Mouse (Mus musculus): ENCODE measurements at regions not wholly inside any gene's neighbourhood (a gene's known extent, or its start where the extent isn't known, plus 50 kb on each side); places are given as distances from the start of the nearest gene placed in this dataset.

DNA sequence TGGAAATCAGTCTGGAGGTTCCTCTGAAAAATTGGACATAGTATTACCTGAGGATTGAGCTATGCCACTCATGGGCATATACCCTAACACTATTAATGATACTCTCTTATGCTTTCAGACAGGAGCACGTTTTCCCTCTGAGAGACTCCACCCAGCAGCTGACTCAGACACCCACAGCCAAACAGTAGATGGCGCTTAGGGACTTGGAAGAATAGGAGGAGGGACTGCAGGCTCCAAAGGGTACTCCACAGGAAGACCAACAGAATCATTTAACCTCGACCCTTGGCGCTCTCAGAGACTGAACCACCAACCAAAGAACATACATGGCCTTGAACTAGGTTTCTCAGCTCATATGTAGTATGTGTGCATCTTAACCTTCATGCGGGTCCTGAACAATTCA lies 216.0 kb upstream of the Fut9 start:
- DNase-seq (ENCODE audit: low spot score) = peak; percentile 12

DNA sequence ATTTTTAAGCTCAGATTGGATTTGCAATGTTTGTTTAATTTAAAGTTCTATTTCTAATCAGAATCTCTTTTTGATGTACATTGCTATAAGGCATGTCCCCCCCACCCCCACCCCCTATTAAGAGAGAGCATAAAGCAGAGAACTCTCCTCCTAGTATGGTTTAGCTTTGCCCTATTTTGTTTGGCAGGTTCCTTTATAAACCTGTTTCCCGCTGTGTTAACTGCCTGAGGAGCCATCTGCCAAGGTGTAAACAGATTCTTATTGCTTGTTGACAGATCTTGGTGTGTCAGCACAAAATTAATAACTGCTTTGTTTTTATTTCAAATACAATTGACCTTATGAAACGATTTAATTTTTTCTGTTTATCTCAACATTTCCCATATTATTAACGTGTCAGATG lies 200.3 kb upstream of the Fut9 start:
- DNase-seq (ENCODE audit: low spot score) = no peak

DNA sequence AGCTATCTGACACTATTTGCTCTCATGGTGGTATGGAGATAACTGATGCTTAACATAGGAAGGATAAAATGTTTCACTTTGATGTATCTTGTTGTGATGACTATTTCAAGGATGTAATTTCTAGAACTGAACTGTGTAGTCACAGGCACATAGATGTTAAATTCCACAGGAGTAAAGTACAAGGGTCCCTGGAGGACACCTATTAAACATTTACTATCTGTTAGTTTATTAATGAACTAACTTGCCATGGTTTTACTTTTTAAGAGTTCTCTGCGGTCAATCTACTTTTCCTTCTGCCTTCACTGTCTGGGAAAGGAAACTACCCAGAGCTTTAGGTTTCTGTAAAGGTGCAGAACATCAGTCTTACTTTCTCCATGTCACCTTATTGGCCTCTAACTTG lies 198.5 kb upstream of the Fut9 start:
- DNase-seq (ENCODE audit: low spot score) = no peak

DNA sequence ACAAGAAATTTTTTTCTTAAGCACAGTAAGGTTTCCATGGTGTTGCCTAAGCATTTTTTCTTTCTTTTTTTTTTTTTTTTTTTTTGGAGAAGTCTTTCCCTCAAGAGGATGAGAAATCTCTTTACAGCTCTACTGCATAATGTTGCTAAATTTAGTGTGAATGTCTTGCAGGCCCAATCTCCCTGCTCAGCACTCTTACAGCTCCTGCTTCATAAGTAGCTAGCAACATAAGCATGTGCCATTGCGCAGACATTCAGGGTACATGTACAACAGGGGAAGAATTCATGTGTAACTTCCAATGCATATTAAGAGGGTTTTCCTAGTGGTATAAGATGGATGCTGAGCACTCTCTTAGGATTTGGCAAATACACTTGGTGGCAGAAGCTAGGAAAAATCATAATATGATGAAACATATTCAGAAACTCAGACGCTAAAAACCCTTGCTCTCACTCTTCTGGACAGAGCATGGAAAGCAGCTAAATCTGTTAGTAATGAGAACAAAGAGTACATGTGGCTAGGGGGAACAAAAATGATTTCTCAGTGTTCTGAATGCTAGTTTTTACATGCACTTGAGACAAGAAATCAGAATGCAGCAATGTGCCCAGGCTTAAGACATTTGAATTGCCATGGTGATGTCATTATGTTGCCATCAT lies 155.8 kb upstream of the Fut9 start:
- DNase-seq (ENCODE audit: low spot score) = no peak

DNA sequence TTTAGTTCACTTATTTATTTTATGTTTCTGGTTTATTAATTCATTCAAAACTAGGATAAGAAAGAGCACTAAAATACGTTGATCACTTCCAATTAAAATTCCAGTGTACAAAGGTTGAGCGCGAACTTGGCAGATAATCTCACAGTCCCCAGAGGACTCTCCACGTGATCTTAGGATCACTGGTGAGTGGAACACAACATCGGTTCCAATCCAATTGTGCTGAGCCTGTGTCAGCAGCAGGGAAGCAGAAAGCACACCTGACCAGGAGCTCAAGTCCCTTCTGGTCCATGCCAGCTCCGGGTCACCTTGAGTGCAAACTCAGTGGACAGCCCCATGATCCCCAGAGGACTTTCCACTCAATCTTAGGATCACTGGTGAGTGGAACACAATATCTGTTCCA lies 132.5 kb upstream of the Fut9 start:
- no peak for DNase-seq (ENCODE audit: low spot score)

DNA sequence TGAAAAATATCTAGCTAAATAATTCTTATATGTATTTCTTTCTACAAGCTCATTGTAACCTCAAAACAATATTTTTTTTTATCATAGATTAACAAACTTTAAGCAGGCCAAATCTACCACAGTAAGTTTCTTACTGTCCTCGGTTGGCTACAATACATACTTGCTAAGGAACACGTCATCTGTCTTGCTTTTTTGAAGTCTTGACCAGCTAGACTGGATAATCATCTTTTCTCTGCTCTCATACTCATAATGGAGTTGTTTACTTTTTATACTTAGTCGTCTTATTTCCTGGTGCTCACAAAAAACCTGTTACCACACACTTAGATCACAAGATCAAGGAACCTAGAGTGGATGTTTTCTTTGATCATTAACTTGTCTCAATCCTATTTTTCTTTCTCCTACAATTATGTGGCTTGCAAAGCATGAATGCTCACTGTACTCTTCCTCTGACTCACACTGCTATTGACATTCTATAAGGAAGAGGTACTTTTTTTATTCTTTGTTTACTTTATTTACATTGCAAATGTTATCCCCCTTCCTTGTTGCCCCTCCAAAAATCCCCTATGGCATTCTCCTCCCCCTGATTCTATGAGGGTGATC lies 95.4 kb upstream of the Fut9 start:
- DNase-seq (ENCODE audit: low spot score) = no peak

DNA sequence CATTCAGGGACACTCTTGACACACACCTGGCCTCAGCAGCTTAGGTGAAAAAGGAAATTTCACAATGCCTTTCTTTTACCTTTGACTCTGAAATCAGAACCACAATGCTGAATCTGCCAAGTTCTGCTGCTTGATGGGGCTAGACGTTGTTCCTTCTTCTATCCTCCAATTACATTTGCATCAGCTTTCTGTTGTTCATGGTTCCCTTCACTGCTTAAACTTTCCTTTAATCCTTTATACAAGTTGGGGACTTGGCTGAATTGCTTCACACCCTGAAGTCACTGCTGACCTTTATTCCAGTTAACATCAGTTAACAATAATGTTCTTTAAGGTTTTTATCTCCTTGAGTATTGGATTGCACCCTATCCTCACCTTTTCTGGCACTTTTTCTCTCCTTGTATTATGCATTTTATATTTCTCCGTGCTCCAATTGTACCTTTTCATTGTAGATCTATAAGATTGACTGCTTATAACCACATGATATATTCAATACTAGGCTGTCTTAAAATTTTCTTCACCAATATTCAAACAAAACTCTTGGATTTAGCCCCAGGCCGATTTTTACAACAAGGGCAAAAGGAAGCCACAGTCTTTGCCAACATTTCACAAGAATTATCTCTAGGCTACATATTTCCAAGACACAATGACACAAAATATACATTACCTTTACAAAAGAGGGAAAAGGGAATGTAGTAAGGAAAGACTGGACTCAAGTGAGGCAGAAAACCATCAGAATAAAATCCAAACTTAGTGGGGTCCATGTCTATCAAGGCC lies 92.0 kb upstream of the Fut9 start:
- no peak for DNase-seq (ENCODE audit: low spot score)
